Mouse (Mus musculus) left cerebral cortex, postnatal 10 days (tissue): Measurements from ENCODE around the gene Nrap. TPM values are rescaled to one million over a fixed set of nuclear protein-coding genes. Genes with fewer than 3 reads are reported as not detected.

Experiments
- DNase-seq, 2 experiments: peaks; one replicate each; pipeline ENCODE4 v3.0.0; 2021 to 2022; ENCODE audit warnings: low spot score in 2 of 2, mixed read lengths in 1 of 2; ENCODE audit errors: extremely low spot score in 1 of 2
- intact Hi-C: fragments of 180-260 bp; cut with DNase I; formaldehyde crosslinking; loops from one replicate; pipeline ENCODE4 v1.15.1; 2025
- total RNA-seq, 2 experiments: library from RNA; stranded (reverse); gene quantifications; 2 replicates each; pipeline ENCODE4 v1.2.3; 2021

The Nrap gene
- total RNA-seq, 2 experiments from 2014 or later = 0.57 to 0.62 TPM

DNA sequence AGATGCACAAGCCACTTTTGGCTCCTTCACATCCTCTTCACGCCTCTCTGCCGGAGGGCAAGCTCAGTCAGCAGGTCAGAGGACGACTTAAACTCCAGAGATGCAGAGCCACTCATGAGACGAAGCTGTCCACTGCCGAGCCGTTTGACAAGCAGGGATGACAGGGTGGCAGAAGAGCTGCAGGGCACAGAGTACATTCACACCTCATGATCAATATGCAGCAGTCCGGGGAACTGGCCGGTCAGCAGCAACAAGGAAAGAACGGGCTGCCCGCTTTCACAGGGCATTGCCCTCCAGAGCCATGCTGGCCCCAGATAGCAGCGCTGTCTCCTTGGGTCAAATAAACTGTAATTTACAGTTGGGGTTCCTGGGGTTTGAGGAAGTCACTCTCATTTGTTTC, 111.5 kb downstream of the Nrap start:
- intact Hi-C loops = no loop called here

DNA sequence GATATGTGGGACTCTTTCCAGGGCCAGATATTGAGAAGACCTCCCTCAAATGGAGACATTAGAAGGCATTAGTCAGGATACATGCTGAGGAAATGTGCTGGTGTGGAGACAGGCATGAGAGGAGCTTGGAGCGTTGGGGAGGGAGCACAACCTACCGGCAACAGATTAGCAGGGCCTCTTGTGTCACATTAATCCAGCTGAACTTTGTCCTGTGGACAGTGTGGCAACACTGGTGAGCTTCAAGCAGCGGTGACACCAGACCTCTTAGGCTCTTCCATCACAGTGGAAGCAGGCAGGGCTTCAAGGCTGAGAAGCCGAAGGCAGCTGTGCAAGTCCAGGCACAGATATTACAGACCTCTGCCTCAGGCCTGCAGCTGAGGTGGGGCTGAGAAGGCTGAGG, 111.9 kb downstream of the Nrap start:
- intact Hi-C loops = no loop called here
- no peak for DNase-seq

More for the DNA sequence above, 111.5 kb downstream of the Nrap start:
- no peak for DNase-seq

DNA sequence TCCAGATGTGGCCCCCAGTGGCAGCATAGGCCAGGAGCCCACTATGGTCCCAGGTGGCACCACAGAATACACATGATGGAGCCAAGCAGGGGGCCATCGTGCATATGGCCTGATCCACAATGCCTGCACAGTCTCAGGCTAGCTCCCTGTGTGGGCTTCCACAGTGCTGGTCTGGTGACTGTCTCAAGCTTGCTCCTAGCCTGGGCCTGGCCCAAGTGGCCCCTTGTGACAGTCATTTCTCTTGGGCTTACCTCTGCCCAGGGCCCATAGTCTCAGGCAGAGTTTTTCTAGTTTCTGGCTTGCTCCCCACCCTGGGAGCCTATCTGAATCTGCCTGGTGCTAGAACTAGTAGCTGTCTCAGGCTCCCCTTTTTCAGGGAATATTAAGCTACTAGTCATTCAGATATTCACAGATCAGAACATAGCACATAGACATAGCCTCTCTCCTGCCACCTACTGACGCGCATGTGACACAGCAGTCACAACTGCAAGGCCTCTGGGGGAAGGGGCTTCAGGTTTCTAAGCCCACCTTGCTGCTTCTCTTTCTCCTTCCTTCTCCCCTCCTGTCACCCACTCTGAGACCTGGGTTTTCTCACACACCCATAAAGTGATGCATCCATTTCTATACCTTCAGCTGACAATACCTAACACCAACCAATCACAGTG, 112.6 kb downstream of the Nrap start:
- no peak for DNase-seq
- intact Hi-C loops = no loop called here

DNA sequence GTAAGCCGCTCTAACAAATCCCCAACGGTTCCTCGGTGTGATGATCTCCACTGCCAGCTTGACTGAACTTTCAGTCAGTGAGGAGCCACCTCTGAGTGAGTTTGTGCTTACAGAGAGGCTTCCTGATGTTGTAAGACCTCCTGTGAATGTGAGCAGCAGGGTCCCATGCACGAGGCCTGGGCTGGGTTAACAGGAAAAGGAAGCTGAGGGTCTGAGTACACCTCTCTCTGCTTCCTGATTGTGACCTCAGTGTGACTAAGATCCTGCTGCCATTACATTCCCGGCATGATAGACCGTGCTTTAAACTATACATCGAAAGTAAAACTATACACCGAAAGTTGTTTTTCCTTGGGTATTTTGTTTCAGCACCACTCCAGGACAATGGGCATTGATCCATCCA, 117.8 kb downstream of the Nrap start:
- no peak for DNase-seq
- intact Hi-C loops = no loop called here

Other genes with a start within 250 kb of the Nrap start
- not detected for gene Habp2, start 102.9 kb downstream of the Nrap start, total RNA-seq
- gene Casp7, start 7.1 kb upstream of the Nrap start, total RNA-seq = 10 to 100 TPM; 12.5 to 13.0 TPM
- gene Plekhs1, start 71.6 kb upstream of the Nrap start, total RNA-seq = 1 to 10 TPM in 1 of 2 experiments, under 1 TPM in 1; 0.97 to 1.2 TPM
- gene Dclre1a, start 158.2 kb upstream of the Nrap start, total RNA-seq = 10 to 100 TPM in 1 of 2 experiments, 1 to 10 TPM in 1; 8.7 to 11.3 TPM
- gene Nhlrc2, start 158.2 kb upstream of the Nrap start, total RNA-seq = 10 to 100 TPM; 11.3 to 11.5 TPM